Mouse (Mus musculus) liver, postnatal 0 days (tissue): ENCODE measurements around the gene Bpi.

Source experiments
- CTCF ChIP-seq: sonication (generic); IDR thresholded peaks from 2 replicates; pipeline ENCODE4 v1.5.1; 2016; ENCODE audit warnings: antibody characterized with exemption, low read depth
- EP300 ChIP-seq: IDR thresholded peaks from 2 replicates; pipeline ENCODE4 v1.6.1; 2016; ENCODE audit warnings: antibody characterized with exemption, low read depth, mild to moderate bottlenecking

DNA sequence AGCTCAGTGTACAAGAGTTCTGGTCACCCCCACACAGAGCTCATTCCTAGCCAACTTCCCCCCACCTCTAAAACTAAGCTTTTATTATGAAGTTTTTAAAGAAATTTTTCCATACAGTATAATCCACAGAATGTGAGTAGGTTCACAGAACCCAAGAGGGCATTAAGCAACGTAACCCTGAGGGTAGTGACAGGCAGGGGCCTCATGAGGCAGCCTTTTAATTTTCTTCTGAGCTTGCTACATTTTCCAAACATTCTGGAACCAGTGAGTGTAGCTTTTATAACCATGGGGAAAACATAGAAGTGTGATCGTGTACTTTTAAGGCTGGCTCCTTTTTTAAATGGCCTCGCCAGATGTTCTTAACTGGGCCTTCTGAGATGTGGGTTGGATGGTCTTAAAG lies 34.4 kb upstream of the Bpi start:
- TF ChIP-seq CTCF: no peak
- no peak for TF ChIP-seq EP300
